Mouse (Mus musculus) adrenal gland (tissue): ENCODE measurements around the gene Atp8a2.
"Not testable (repeated sequence)": the region's sequence is repeated elsewhere in the genome, so short reads cannot be mapped to it uniquely, and the experiment has no call there.

ENCODE experiments used
- intact Hi-C: fragments of 180-260 bp; cut with DNase I; formaldehyde crosslinking; loops from one replicate; pipeline ENCODE4 v1.15.1; 2025

Gene Atp8a2

DNA sequence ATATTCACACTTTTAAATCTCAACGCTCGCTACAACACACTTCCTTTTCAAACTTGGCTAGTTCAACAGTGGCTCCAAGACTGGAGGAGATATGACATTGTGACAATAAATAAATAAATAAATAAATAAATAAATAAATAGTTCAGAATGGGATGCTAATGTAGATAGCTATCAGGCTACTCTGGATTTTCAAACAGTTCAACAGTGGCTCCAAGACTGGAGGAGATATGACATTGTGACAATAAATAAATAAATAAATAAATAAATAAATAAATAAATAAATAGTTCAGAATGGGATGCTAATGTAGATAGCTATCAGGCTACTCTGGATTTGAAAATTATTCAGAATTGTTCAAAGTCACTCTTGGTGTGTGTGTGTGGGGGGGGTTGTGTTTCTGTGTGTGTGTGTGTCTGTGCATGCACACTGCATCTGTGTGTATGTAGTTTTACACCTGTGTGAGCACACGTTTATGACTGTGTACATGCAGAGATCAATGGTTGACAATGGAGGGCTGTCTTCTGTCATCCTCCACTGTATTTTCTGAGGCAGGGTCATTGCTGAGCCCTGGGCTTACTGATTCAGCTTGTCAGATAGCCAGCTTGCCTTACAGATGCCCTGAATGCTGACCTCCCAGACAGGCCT, 480.4 kb downstream of the Atp8a2 start:
- intact Hi-C loops = not testable (repeated sequence)

- intact Hi-C loops = no loop called here
Observed at GRCm38 (mm10) chr14:59715695-59716442, 481.1 kb downstream of the Atp8a2 start.

- intact Hi-C loops = no loop called here
Observed at GRCm38 (mm10) chr14:59709505-59710335, 487.3 kb downstream of the Atp8a2 start.

DNA sequence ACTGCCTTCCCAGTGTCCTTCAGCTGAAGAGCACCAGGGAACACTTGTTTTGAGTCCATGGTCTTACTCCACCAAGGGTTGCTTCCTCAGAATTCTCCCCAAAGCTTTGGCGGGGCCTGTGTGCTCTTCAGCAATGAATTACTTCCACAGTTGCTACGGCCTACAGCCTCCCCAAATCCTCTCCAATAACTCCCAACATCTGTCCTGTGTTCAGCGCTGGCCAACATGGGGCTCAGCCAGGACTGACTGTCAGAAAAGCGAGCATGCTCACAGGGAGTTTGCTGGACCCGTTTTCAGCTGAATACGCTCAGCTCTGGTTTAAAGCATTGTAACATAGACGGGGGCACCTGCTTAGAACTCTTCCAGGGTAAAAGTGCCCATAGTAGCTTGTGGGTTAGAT, 489.0 kb downstream of the Atp8a2 start:
- intact Hi-C loops = no loop called here

DNA sequence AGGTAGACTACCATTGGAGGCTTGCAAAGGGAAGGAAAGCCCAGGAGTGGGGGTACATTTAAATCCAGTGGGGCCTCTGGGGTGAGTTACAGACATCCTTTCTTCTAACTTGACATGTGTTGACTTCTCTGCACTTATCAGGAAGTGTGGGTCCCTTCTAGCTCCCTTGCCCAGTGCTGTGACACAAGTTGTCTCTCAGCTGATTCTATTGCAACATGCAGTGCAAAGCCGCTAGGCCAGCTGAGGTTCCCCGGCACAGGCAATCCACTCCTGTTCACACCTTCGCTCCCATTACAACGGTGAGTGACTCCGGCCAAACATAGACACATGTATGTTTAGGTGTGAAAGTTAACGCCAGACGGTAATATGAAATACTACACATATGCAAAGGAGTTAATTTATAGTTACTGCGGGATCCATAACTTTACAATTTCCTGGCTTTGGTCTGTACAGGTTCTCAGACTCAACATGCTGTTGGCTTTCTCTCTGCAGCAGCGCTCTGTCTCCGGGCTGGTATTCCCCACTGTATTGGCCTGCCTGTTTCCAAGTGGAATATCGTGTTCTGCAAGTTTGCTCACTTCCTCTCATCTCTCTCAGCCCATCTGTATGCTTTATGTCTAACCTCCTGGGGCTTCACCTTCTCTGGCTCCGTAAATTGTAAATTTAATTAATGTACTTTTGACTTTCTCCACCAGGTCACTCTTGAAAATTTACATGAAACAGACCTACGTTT, 491.5 kb downstream of the Atp8a2 start:
- intact Hi-C loops = no loop called here

DNA sequence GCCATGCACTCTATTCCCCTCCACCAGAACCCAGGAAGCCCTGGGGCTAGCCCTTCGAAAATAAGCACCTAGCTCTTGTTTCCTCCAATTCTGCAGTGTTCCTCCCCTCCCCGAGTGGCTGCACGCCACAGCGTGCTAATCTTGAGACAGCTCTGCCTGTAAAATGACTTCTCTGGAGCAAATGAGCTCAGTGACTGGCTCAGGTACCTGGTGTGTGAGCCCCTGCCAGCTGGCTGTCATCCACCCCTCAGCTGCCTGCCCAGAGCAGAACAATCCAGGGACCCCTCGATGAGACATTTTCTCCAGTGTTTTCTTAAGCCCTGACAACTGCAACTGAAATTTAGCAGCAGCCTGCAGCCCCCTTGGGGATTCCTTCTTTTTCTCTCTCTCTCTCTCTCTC, 495.5 kb downstream of the Atp8a2 start:
- intact Hi-C loops = no loop called here

DNA sequence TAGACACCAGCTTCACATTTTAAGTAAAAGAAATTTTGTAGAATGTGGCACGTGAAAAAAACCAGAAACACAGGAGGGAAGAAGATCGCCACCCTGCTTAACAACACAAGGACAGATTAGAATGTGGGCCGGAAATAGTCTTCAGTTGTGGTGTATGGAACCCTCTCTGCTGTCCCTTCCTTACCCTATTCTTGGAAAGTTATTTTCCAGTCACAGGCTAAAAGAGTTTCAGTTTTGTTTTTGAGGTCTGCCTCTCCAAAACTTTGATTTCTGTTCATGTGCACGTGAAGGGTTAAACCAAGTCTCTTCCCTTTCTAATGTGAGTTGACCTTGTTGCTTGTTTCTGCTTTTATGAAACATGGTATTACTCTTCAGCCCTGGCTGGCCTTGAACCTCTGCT, 501.8 kb downstream of the Atp8a2 start:
- intact Hi-C loops = no loop called here

- intact Hi-C loops = no loop called here
Observed at GRCm38 (mm10) chr14:59692164-59692563, 504.8 kb downstream of the Atp8a2 start.

- intact Hi-C loops = no loop called here
Observed at GRCm38 (mm10) chr14:59691402-59691801, 505.6 kb downstream of the Atp8a2 start.

DNA sequence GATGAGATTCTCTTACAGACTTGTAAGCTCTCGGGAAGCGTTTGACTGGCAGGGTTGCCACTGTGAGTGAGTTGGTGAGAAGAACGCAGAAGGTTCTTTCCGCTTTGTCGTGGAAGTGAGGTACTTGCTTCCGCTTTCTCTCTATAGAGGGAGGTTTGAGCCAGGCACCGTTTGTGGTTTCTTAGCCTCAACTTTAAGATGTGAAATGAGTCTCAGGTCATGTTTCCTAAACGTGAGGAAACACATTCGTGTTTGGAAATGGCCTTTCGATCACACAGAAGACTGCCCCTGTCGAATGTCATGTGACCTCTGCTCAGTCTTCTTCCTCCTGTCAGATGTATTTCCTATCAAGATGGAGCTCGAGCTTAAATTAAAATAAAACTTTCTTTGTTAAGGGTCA, 506.0 kb downstream of the Atp8a2 start:
- intact Hi-C loops = no loop called here

DNA sequence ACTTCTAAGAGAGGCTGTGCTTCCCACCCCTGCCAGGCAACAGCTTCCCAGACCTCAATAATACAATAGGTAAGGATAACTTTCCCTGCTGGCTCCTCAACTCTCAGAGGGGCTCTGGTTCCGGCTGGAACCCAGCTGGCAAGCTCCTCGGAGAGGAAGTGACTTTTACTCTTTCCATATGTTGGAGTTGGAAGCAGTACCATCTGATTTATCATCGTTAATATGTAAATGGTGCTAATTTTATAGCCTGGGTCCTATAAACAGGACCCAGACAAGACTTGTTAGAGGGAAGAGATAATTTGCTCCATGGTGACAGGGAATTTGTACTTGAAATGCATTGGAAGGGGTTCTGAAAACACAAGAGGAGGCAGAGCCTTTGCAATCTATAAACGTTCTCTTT, 507.4 kb downstream of the Atp8a2 start:
- intact Hi-C loops = no loop called here

DNA sequence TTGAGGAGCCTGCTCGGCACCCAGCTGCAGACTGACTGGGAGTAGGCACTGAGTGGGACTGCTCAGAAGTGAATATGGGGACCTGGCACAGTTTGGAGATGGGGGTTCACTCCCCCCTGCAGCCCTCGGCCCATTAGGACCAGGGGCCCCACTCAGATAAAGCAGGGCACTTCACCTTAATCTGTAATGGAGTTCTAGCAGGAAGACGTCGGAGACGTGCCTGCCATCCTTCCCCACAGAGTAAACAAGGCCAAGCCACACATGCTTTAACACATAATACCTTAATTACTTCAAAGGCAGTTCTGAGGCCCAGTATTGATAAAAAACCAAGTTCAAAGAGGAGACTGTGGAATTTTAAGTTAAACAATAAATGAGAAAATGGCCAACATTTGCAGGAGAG, 510.8 kb downstream of the Atp8a2 start:
- intact Hi-C loops = no loop called here

DNA sequence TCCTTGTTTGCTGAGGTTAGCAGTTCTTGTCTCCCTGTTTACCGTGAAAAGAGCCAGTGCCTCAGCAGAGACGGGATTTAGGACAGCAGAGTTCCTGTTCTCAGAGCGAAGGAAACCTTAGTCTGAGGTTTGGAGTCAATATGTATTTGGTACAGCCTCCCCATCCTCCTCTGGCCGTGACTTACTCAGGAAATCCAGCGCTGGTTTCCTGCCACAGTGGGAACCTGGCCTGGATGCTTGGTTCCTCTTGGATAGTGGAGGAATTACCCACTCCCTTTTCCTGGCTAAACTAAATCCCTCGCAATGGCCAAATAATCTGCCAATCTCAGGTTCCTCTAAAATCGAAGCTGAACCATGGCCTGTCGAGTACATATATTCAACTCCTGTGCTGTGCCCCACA, 511.6 kb downstream of the Atp8a2 start:
- intact Hi-C loops = no loop called here

GRCm38 (mm10) chr14:59681906-59682305, 515.1 kb downstream of the Atp8a2 start:
- intact Hi-C loops = no loop called here

GRCm38 (mm10) chr14:59677598-59678003, 519.4 kb downstream of the Atp8a2 start:
- intact Hi-C loops = no loop called here

DNA sequence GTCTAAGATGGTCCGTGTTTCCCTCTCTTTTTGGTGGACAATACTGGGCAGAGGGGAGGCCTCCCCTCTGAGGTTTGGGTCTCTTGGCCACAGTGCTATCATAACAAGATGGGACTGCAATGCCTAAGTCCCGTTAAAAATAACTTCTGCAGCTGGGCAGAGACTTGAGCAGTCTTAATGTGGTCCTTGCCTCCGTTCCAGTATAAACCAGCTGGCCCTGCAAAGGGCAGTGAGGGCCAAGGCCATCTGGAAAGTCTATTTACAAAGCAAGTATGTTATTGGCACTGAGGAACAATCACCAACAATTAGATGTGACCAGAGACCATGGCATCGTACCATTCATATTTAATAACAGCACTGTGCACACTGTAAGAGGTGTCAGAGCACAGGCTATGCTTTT, 521.6 kb downstream of the Atp8a2 start:
- intact Hi-C loops = no loop called here

DNA sequence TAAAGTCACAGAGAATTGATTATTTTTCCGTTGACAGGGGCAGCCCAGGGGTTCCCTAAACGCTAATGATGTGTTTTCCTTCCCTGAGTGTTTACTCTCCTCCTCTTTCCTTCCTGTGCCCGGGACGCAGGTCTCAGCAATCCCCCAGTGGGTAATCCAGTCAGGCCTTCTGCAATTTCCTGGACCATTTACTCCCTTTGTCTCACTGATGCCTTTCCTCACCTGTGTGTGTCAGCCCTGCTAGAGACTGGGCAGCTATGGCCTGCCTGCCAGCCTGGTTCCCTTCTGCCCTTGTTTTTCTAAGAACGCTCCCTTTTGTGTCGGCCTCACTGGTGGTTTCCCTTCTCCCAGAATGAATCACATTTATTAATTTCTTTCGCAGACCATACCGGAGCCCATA, 522.4 kb downstream of the Atp8a2 start:
- intact Hi-C loops = no loop called here

GRCm38 (mm10) chr14:59672893-59673515, 524.0 kb downstream of the Atp8a2 start:
- intact Hi-C loops = no loop called here

DNA sequence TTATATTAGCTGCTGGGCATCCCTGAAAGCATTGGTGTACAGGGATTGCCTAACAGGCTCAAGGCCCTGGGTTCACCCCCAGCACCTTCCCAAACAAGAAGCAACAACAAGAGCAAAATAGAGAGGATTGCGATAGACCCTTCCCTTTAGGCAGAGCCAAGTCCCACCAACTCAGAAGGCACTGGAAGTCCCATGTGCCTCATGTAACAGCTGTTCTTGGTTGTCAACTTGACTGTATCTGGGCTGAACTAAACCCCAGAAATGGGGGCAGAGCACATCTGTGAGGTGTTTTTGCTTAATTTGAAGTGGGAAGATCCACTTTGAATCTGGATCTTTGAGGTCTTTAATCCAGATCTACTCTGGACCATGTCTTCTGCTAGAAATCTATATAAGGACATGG, 539.9 kb downstream of the Atp8a2 start:
- intact Hi-C loops = no loop called here

- intact Hi-C loops = no loop called here
Observed at GRCm38 (mm10) chr14:59656591-59656990, 540.4 kb downstream of the Atp8a2 start.

GRCm38 (mm10) chr14:59649337-59649736, 547.6 kb downstream of the Atp8a2 start:
- intact Hi-C loops = no loop called here
